Mouse (Mus musculus): ENCODE data around the gene Adgra1.

DNA sequence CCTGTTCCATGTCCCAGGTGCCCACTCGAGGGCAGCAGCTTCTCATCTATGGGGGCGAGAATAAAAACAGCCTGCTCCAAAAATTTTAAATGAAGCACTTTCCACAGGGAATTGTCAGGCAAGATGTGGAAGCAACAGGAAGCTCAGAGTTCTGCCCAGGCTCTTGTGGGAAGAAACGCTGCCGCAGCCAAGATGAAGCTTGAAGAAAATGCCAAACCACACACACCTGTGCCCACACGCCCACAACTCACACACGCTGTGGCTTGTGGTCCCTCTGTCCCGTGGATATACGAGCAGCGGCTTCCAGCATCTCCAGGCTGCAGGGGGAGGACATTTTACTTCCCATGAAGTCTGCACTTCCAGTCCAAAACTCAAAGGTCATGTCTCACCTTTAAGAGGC is 42.4 kb upstream of the Adgra1 start:
- TF ChIP-seq POLR2A (IDR thresholded peaks at IDR 0.05; ENCODE audit: low read depth, low read length): no peak
- TF ChIP-seq CTCF (IDR thresholded peaks at IDR 0.05; ENCODE audit: extremely low read depth, insufficient read depth, insufficient read length, insufficient replicate concordance): no peak
